Mouse (Mus musculus): ENCODE results near the gene Ap4s1.

Ap4s1 gene

GRCm38 (mm10) chr12:51768702-51769101 lies 77.9 kb downstream of the Ap4s1 start:
- no peak for DNase-seq (ENCODE audit: low spot score in 2 of 2)

GRCm38 (mm10) chr12:51784842-51785241 lies 94.0 kb downstream of the Ap4s1 start:
- DNase-seq (ENCODE audit: low spot score in 2 of 2) = no peak

All from right cerebral cortex, adult 2 months (tissue).